In the genomic region with DNA sequence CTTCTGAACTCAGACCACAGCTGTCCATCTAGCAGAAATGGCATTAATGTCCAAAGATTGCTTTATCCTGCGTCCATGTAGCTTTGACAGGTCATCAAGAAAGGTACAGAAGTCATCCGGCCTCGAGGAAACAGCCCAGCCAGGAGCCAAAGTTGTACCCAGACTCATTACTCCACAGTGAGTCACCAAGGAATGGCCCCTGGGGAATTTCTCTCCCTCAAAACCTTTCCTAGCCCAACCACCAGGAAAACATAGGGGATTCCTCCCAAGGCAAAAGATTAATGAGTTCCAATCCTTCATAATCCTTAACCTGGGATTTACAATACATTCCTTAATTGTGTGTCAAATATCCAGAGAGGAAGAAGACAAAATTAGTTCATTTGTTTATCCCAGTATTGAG, we compare ENCODE assay signal across 25 mouse cellular contexts. TPM values are rescaled to one million over a fixed set of nuclear protein-coding genes. Genes with fewer than 3 reads are reported as not detected.
"Had no signal": no experiment of that assay in that cellular context is flagged by ENCODE, and none has a peak within 500 bp of the region (broad histone marks: within the 10 kb centered on the region; RNA-seq: fewer than 3 reads in every experiment).

No protein-coding gene starts in this region.

- DNase-seq: lung, adult 18-20 months; lung, embryonic 14.5 days; lung, postnatal 10 days; lung, postnatal 4 days; midbrain, embryonic 14.5 days; retina, postnatal 1 day; right cerebral cortex, adult 18-20 months; right cerebral cortex, postnatal 25 days; right cerebral cortex, postnatal 4 days; spleen, adult 18-20 months; thymus, adult 18-20 months; thymus, postnatal 14 days; thymus, postnatal 36 days had no signal

- ATAC-seq: midbrain, embryonic 16.5 days had no signal

- H3K27me3 ChIP-seq: midbrain, embryonic 12.5 days; neural tube, embryonic 12.5 days had no signal

RNA-seq across cellular contexts. Expression of a gene that starts 16.1 kb away (rescaled TPM):
- polyA plus RNA-seq: liver, embryonic 14.5 days; liver, embryonic 16.5 days; lung, embryonic 14.5 days; lung, embryonic 16.5 days; midbrain, embryonic 10.5 days; midbrain, embryonic 12.5 days; midbrain, embryonic 14.5 days; midbrain, embryonic 16.5 days; neural tube, embryonic 12.5 days; neural tube, embryonic 14.5 days; small intestine, adult 2 months; stomach, embryonic 14.5 days; stomach, embryonic 16.5 days; thymus, postnatal 0 days had no signal

RNA-seq across cellular contexts. Expression of a gene that starts 34.6 kb away (rescaled TPM):
- polyA plus RNA-seq: liver, embryonic 14.5 days; liver, embryonic 16.5 days; lung, embryonic 14.5 days; lung, embryonic 16.5 days; midbrain, embryonic 10.5 days; midbrain, embryonic 12.5 days; midbrain, embryonic 14.5 days; midbrain, embryonic 16.5 days; neural tube, embryonic 12.5 days; neural tube, embryonic 14.5 days; small intestine, adult 2 months; stomach, embryonic 14.5 days; stomach, embryonic 16.5 days; thymus, postnatal 0 days had no signal

RNA-seq across cellular contexts. Expression of a gene that starts 50.5 kb away (rescaled TPM):
- polyA plus RNA-seq: liver, embryonic 14.5 days; liver, embryonic 16.5 days; lung, embryonic 14.5 days; lung, embryonic 16.5 days; midbrain, embryonic 10.5 days; midbrain, embryonic 12.5 days; midbrain, embryonic 14.5 days; midbrain, embryonic 16.5 days; neural tube, embryonic 12.5 days; neural tube, embryonic 14.5 days; small intestine, adult 2 months; stomach, embryonic 14.5 days; stomach, embryonic 16.5 days; thymus, postnatal 0 days had no signal
